Mouse (Mus musculus) midbrain, postnatal 0 days (tissue): ENCODE measurements at regions not wholly inside any gene's neighbourhood (a gene's known extent, or its start where the extent isn't known, plus 50 kb on each side); places are given as distances from the start of the nearest gene placed in this dataset.
"Not testable (repeated sequence)": the region's sequence is repeated elsewhere in the genome, so short reads cannot be mapped to it uniquely, and the experiment has no call there.

Experiments
- ATAC-seq: fragments of 200-750 bp; cut with Nextera tagmentation; 2 replicates; pipeline ENCODE4 v1.8.0; 2017; ENCODE audit warnings: moderate number of reproducible peaks, mild to moderate bottlenecking, moderate TSS enrichment, moderate library complexity; ENCODE audit not compliant: low FRiP score
- DNase-seq: peaks from one replicate; pipeline ENCODE4 v3.0.0-alpha.2; 2015; ENCODE audit warnings: low spot score
- H3K27ac ChIP-seq: fragments of 300-500 bp; sonication (generic); 2 replicates; pipeline ENCODE4 v1.5.1; 2014; ENCODE audit warnings: low read depth, mild to moderate bottlenecking, low read length, mixed read lengths
- H3K27me3 ChIP-seq: fragments of 300-500 bp; sonication (generic); 2 replicates; pipeline ENCODE4 v1.6.1; 2014; ENCODE audit warnings: low read length, control low read depth, mixed read lengths; ENCODE audit not compliant: insufficient read depth
- H3K36me3 ChIP-seq: fragments of 300-500 bp; sonication (generic); 2 replicates; pipeline ENCODE4 v1.6.1; 2014; ENCODE audit warnings: low read length, control low read depth, mixed read lengths; ENCODE audit not compliant: insufficient read depth
- H3K4me1 ChIP-seq: fragments of 300-500 bp; sonication (generic); 2 replicates; pipeline ENCODE4 v1.6.1; 2014; ENCODE audit warnings: mild to moderate bottlenecking, control low read depth, antibody characterized with exemption, low read length, mixed read lengths; ENCODE audit not compliant: insufficient read depth
- H3K4me2 ChIP-seq: fragments of 300-500 bp; sonication (generic); 2 replicates; pipeline ENCODE4 v1.6.1; 2014; ENCODE audit warnings: low read depth, mild to moderate bottlenecking, low read length, mixed read lengths; ENCODE audit not compliant: poor library complexity, severe bottlenecking
- H3K4me3 ChIP-seq: fragments of 300-500 bp; sonication (generic); 2 replicates; pipeline ENCODE4 v1.5.1; 2014; ENCODE audit warnings: low read depth, mild to moderate bottlenecking, low read length, moderate library complexity
- H3K9ac ChIP-seq: fragments of 300-500 bp; sonication (generic); replicated peaks from 2 replicates; pipeline ENCODE4 v1.6.1; 2014; ENCODE audit warnings: mild to moderate bottlenecking, low read length, moderate library complexity, mixed read lengths; ENCODE audit not compliant: poor library complexity, severe bottlenecking
- H3K9me3 ChIP-seq: fragments of 300-500 bp; sonication (generic); 2 replicates; pipeline ENCODE4 v1.6.1; 2016; ENCODE audit warnings: low read length, control low read depth
- CTCF ChIP-seq: IDR thresholded peaks from 2 replicates; pipeline ENCODE4 v1.5.1; 2016; ENCODE audit warnings: antibody characterized with exemption, mild to moderate bottlenecking
- WGBS: fragments of 180-500 bp; shearing (Covaris S2); extraction: QIAGEN DNeasy Blood & Tissue Kit; methylation state at CpG from one replicate; pipeline ENCODE4 v1.1.7; 2014; 5-methylcytosine and 5-hydroxymethylcytosine counted together

GRCm38 (mm10) chr8:52158176-52158575 is 1353.4 kb upstream of the Aga start:
- Histone ChIP-seq H3K4me1 (no peaks in the 10 kb centered on the region), H3K27me3 (no peaks in the 10 kb centered on the region), H3K4me2 (no peak overlapping the region), H3K9me3 (no peaks in the 10 kb centered on the region), H3K9ac (no peak overlapping the region), H3K27ac (no peak overlapping the region), H3K4me3 (no peak overlapping the region), H3K36me3 (no peaks in the 10 kb centered on the region)
- ATAC-seq (no peak), DNase-seq (peak; percentile 36)
- no peak for TF ChIP-seq CTCF
- 81% methylated on average over 3 of the region's 3 CpGs for WGBS

- ATAC-seq, H3K27ac ChIP-seq, H3K9ac ChIP-seq, DNase-seq, H3K4me3 ChIP-seq, H3K36me3 ChIP-seq, H3K4me2 ChIP-seq, H3K27me3 ChIP-seq, H3K9me3 ChIP-seq, H3K4me1 ChIP-seq: not testable (repeated sequence)
- 96% methylated on average over 14 of the region's 14 CpGs for WGBS
These were observed 1314.6 kb upstream of the Aga start for GRCm38 (mm10) chr8:52196934-52197333.

DNA sequence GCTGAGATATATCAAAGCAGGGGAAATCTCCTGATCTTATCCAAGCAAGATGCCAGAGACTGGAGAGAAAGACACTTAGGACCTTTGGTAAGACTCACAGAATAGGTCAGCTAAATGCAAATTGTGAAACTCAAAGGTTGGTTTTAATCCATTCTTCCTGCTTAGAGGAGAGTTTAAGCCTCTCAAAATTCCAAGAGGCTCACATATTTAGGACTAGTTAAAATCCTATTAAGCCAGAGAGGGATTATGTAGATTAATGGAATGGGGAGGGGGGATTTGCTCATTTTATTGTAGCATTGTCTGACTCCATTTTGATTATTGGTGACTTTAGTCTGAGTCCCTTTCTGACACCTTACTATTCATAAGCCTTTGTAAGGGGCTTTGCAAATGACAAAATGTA is 1284.0 kb upstream of the Aga start:
- Histone ChIP-seq H3K9me3 (no peaks in the 10 kb centered on the region), H3K4me1 (no peaks in the 10 kb centered on the region), H3K36me3 (no peaks in the 10 kb centered on the region), H3K27ac (no peak overlapping the region), H3K4me2 (no peak overlapping the region), H3K4me3 (no peak overlapping the region), H3K27me3 (no peaks in the 10 kb centered on the region), H3K9ac (no peak overlapping the region)
- DNase-seq, result no peak
- ATAC-seq, result no peak
- TF ChIP-seq CTCF, result no peak

GRCm38 (mm10) chr8:52256055-52256454 is 1255.5 kb upstream of the Aga start:
- DNase-seq, result no peak
- no peaks in the 10 kb centered on the region for H3K9me3 ChIP-seq
- no peaks in the 10 kb centered on the region for H3K4me1 ChIP-seq
- H3K4me2 ChIP-seq, result no peak overlapping the region
- no peak for ATAC-seq
- no peak overlapping the region for H3K4me3 ChIP-seq
- no peak for TF ChIP-seq CTCF
- WGBS, result 83% methylated on average over 3 of the region's 3 CpGs
- no peaks in the 10 kb centered on the region for H3K27me3 ChIP-seq
- H3K36me3 ChIP-seq, result no peaks in the 10 kb centered on the region
- no peak overlapping the region for H3K27ac ChIP-seq
- no peak overlapping the region for H3K9ac ChIP-seq
